Mouse (Mus musculus) gastrocnemius, postnatal 36 days (tissue): ENCODE results near the gene Morc1. TPM values are rescaled to one million over a fixed set of nuclear protein-coding genes. Genes with fewer than 3 reads are reported as not detected.

Experiments
- DNase-seq, 2 experiments: peaks; one replicate each; pipeline ENCODE4 v3.0.0; 2022
- intact Hi-C: fragments of 180-260 bp; cut with DNase I; formaldehyde crosslinking; loops from one replicate; pipeline ENCODE4 v1.15.1; 2025
- total RNA-seq, 2 experiments: library from RNA; stranded (reverse); gene quantifications; 2 replicates each; pipeline ENCODE4 v1.2.3; 2021

The Morc1 gene
- total RNA-seq, 2 experiments from 2014 or later = 0.08 TPM; not detected in 1

DNA sequence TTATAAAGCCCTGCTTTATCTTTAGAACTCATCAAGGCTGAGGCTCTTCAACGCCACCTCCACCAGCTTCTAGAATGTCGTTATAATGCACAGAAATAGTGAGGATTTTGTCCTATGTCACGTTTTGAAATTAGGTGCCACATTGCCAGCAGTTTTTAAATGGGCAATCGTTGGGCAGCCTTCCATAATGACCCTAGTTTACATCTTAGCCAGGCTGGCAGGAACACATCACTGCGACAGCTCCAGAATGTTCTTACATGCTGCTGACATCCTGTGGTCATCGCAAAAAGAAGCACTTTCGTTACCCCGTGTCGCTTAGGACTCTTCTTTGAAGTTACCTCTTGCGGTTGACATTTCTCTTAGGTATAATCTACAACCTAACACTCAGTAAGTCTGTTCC, 42.4 kb downstream of the Morc1 start:
- intact Hi-C loops = no loop called here
- no peak for DNase-seq

- DNase-seq = no peak
- intact Hi-C loops = no loop called here
Observed at GRCm38 (mm10) chr16:48474896-48475802, 44.1 kb downstream of the Morc1 start.

- no peak for DNase-seq
- intact Hi-C loops = no loop called here
Observed at GRCm38 (mm10) chr16:48479266-48479848, 48.3 kb downstream of the Morc1 start.

- intact Hi-C loops = no loop called here
- DNase-seq = no peak
Observed at GRCm38 (mm10) chr16:48516776-48517499, 85.9 kb downstream of the Morc1 start.

DNA sequence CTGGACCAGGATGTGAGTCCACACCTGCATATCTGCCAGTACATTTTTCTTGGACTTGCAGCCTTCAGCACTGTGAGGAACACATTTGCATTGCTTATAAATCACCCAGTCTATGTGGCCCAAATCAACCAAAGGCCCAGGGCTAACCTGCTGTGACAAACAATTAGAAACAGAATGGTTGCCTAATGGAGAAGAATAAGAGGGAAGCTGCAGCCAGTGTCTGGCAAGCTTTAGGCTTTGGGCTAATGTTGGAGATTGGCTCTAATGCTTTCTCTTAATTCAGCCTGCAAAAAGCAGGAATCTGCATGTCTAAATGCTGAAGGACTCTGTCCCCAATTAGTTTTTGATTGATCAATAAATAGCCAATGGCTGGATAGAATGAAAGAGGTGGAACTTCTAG, 88.5 kb downstream of the Morc1 start:
- no peak for DNase-seq
- intact Hi-C loops = no loop called here

GRCm38 (mm10) chr16:48537108-48537507, 106.1 kb downstream of the Morc1 start:
- DNase-seq = no peak
- intact Hi-C loops = no loop called here

DNA sequence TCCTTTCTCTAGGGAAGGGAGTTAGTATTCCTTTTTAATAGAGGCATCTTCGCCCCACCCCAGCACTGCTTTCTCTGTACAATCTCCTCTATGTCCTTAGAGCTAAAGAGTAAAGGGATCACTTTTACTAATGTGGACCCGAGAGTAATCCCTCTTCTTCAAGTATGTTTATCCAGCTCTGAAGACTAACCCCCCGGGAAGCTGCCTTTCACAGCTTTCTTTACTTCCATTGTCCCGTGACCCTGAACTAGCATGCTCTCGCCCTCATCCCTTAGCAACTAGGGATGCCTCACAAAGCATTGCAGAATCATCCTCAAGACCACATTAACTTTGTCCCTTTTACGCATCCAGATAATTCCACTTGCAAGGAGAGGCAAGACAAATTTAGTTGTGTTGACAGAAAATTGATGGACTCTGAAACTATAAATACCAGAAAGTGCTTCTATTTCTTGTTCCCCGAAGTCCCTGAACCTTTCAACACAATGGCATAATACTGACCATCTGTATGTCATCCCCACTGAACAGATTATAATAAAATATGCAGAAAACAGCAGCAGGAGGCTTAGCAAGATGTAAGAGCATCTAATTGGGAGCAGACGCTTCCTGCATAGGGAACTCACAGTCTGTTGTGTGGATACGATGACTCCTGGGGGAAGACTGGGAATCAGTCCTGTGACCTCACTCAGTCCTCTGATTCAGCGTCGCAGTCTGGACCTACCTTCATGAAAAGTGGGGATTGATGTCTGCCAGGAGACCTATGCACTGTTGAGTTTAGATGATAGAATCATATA, 131.4 kb downstream of the Morc1 start:
- no peak for DNase-seq
- intact Hi-C loops = no loop called here

DNA sequence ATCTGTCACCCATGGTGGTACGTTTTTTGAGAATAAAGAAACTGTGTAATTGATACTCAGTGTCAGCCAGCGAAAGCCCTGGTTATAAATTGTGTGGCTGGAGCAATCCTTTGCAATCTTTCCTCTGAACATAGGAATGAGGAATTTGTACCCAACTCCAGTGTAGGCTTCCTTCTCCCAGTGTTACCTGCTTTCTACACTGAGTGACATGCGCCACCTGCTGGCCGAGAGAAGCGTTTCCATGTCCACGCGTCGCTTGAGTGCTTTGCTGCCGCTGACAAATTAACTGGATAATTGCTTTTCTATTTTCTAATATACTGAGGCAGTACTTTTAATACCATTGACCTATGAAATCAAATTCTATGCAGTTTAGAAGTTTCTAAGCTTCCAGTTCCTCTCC, 139.3 kb downstream of the Morc1 start:
- peak; percentile 11 to 17 for DNase-seq
- intact Hi-C loops = no loop called here

GRCm38 (mm10) chr16:48574072-48574471, 143.0 kb downstream of the Morc1 start:
- no peak for DNase-seq
- intact Hi-C loops = no loop called here

- intact Hi-C loops = no loop called here
Observed at GRCm38 (mm10) chr16:48574499-48574898, 143.5 kb downstream of the Morc1 start.

GRCm38 (mm10) chr16:48585369-48585768, 154.3 kb downstream of the Morc1 start:
- DNase-seq = no peak
- intact Hi-C loops = no loop called here

More at GRCm38 (mm10) chr16:48574499-48574898, 143.5 kb downstream of the Morc1 start:
- no peak for DNase-seq

DNA sequence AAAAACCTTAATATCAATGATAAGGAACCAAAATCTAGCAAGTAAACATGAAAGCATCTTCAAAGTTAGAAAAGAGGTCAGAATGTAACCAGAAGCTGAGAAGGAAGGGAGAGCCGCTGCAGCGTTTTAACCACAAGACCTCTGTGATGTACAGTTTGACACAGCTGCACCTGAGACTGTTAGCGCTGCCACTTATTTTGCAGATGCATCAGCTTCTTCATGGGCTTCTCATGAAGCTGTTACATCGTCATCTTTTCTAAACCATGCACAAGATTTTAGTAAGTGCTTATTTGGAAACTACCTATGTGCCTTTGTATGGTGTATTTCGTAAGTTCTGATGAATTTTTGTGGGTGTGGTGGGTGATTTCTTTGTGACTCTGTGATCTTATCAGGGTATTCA, 163.4 kb downstream of the Morc1 start:
- no peak for DNase-seq
- intact Hi-C loops = no loop called here

DNA sequence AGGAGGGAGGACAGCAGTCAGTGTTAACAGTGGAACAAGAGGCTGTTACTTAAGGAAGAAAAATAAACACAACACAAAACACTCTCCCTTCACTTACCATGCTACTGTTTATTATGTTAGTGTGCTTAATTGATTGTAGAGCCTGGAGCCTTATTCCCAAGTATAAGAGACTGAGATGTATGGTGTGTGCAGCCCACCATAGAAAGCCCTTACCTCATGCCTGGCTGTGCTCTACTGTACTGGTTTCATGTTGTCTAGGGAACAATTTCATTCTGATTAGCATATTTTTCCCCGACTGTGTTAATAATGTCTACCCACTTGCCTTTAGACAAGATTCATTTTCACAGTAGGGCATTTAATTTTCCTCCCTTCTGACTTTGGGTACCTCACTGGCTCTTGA, 164.2 kb downstream of the Morc1 start:
- DNase-seq = no peak
- intact Hi-C loops = no loop called here

DNA sequence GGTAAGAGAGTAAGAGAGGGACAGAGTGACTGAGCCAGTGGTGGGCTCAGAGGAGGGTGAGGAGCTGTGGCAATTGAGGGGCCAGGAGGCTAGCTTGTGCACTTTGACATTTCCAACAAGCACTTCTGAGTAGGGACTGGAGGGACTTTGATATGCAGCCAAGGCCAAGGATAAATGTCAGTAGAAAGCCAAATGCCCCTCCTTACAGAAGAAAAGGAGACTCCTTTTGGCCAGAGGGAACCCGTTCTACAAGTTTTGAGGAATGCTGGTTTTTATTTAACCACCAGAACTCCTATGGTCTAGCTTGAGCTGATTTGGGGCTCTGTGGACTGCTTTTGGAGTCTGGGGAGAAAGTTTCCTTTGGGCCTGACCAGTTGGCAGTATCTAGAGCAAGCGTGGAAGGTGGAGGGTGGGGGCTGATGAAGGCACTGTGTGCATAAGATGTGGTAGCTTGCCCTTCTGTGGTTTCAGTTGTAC, 172.7 kb downstream of the Morc1 start:
- no peak for DNase-seq
- intact Hi-C loops = no loop called here

GRCm38 (mm10) chr16:48606476-48607038, 175.5 kb downstream of the Morc1 start:
- intact Hi-C loops = no loop called here

DNA sequence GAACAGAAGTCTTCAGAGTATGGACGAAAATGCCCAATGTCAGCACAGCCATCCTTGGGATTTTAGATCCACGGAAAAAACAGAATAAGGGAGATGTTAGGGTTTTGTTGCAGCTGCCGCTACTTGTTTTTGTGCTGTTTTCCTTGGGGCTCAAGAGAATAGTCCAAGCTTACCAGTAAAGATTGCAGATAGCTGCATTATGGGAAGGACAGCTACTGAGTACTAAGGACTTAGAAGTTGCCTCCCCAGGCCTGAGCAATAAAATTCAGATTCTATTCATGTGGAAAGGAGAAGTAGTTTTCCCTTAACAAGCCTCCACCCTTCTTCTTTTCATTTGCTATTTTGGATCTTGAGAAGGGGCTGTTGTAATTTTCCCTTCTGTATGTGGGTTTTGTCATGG, 177.2 kb downstream of the Morc1 start:
- intact Hi-C loops = no loop called here
- no peak for DNase-seq

More at GRCm38 (mm10) chr16:48606476-48607038, 175.5 kb downstream of the Morc1 start:
- no peak for DNase-seq

GRCm38 (mm10) chr16:48610866-48611265, 179.8 kb downstream of the Morc1 start:
- intact Hi-C loops = no loop called here
- no peak for DNase-seq

DNA sequence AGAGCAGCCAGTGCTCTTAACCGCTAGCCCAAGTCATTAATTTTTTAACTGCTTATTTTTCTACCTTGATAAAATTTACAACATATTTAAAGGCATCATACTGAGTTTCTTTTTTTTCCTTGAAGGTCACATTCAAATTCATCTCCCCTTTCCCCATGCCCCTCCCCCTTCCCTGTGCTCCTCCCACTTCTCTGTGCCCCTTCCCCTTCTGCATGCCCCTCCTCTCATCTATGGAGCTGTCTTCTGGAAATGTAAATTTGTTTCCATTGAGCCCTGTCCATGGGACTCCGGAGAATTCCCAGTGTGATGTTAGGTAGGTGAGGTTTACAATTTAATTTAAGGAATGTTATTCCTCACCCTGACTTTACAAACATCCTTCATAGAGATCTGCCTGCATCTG, 180.4 kb downstream of the Morc1 start:
- intact Hi-C loops = no loop called here
- DNase-seq = no peak

DNA sequence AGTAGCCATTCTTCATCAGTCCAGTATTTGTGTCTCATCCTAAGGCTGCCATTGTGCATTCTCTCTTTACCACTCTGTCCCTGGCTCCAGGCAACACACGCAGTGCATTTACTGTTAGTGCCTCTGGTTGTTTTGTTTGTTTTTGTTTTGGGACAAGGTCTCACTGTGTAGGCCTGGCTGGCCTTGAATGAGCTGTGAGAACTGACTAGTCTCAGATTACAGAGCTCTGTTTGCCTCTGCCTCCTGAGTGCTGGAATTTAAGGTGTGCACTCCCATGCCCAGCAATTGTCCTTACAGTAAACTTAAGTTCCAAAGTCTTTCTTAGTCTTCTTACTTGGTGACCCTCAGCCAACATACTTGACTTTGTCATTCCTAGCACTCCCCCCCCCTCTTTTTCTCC, 182.7 kb downstream of the Morc1 start:
- DNase-seq = no peak
- intact Hi-C loops = no loop called here

DNA sequence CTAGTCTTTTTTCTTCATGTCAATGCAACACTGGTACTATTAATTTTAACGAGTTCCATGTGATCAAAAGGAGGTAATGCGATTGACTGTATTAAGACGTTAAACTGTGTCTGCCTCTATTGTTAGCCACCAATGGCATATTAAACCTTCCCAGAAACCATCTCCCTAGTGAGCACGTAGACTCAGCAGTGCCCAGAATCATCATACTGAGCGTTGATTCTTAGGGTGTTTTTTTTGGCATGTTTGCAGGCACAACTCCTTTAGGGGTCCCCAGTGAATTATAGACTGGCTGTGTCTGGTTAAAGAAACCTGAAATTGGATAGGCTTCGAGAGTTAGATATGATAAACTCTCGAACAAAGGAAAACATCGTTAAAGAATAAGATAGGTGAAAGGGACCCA, 189.5 kb downstream of the Morc1 start:
- no peak for DNase-seq
- intact Hi-C loops = no loop called here
